8 mouse cellular contexts compared by ENCODE assay signal in genomic region chr4:148084261-148084714, GRCm38 (mm10). TPM values are rescaled to one million over a fixed set of nuclear protein-coding genes. Genes with fewer than 3 reads are reported as not detected.
A peak's percentile ranks its signal among the peaks of the same experiment; 100 is the strongest.
DNase-seq lines count a peak whose midpoint lies in the region; ATAC-seq and TF ChIP-seq lines count a peak whose summit lies in the region.
"Had no signal": no experiment of that assay in that cellular context is flagged by ENCODE, and none has a peak within 500 bp of the region (broad histone marks: within the 10 kb centered on the region; RNA-seq: fewer than 3 reads in every experiment).

No protein-coding gene starts in this region.

- H3K27me3 ChIP-seq in G1E (ENCODE audit: insufficient read depth, low read length) = no peaks in the 10 kb centered on the region
- H3K27me3 ChIP-seq in liver, embryonic 15.5 days = no peaks in the 10 kb centered on the region
- H3K27me3 ChIP-seq in forebrain, embryonic 12.5 days = no peaks in the 10 kb centered on the region

- no peak for DNase-seq in G1E (ENCODE audit: low spot score)
- DNase-seq in adrenal gland, postnatal 25 days = peak; percentile 37
- peak; percentile 57 to 63 for DNase-seq in heart, postnatal 14 days
- no peak for DNase-seq in ovary, postnatal 36 days (ENCODE audit: low spot score)
- DNase-seq in cerebellum, adult 11 months = no peak

- WGBS in liver, embryonic 15.5 days (ENCODE audit: insufficient replicate concordance) = 29% methylated on average over 8 of the region's 8 CpGs
- WGBS in forebrain, embryonic 12.5 days = 13% methylated on average over 8 of the region's 8 CpGs

- H3K27ac ChIP-seq in liver, embryonic 15.5 days (replicated peaks) = 0 out of 2 replicates have a peak overlapping the region, but pooled peaks have one; percentile 48
- no peak overlapping the region for H3K27ac ChIP-seq in forebrain, embryonic 12.5 days

- no peaks in the 10 kb centered on the region for H3K9me3 ChIP-seq in G1E (replicated peaks)
- no peaks in the 10 kb centered on the region for H3K9me3 ChIP-seq in liver, embryonic 15.5 days (replicated peaks)
- no peaks in the 10 kb centered on the region for H3K9me3 ChIP-seq in forebrain, embryonic 12.5 days

- H3K4me2 ChIP-seq in liver, embryonic 15.5 days = peak overlapping the region; percentile 48
- no peak overlapping the region for H3K4me2 ChIP-seq in forebrain, embryonic 12.5 days

- no peak overlapping the region for H3K9ac ChIP-seq in liver, embryonic 15.5 days
- no peak overlapping the region for H3K9ac ChIP-seq in forebrain, embryonic 12.5 days

- TF ChIP-seq CTCF in G1E (IDR thresholded peaks at IDR 0.05; ENCODE audit: low read depth, low read length) = no peak

- H3K36me3 ChIP-seq in G1E (replicated peaks) = peaks cover 57% of the 10 kb centered on the region
- peaks cover 17% of the 10 kb centered on the region for H3K36me3 ChIP-seq in liver, embryonic 15.5 days (replicated peaks)
- 0 out of 2 replicates have a peak, but pooled peaks cover 16% of the 10 kb centered on the region for H3K36me3 ChIP-seq in forebrain, embryonic 12.5 days (replicated peaks)

- ATAC-seq in G1E (ENCODE audit: extremely low read depth, insufficient number of reproducible peaks, low FRiP score, poor library complexity, severe bottlenecking) = no peak
- ATAC-seq in liver, embryonic 15.5 days (ENCODE audit: insufficient read depth) = no peak
- ATAC-seq in forebrain, embryonic 12.5 days (ENCODE audit: low FRiP score) = no peak

- H3K4me3 ChIP-seq in G1E (ENCODE audit: low read depth, low read length) = peak overlapping the region; percentile 33; the same call in 1 of the 2 replicates
- no peak overlapping the region for H3K4me3 ChIP-seq in liver, embryonic 15.5 days (replicated peaks)
- no peak overlapping the region for H3K4me3 ChIP-seq in forebrain, embryonic 12.5 days (replicated peaks)

- H3K4me1 ChIP-seq in G1E (ENCODE audit: insufficient read depth, low read depth, low read length) = peaks cover 49% of the 10 kb centered on the region
- H3K4me1 ChIP-seq in liver, embryonic 15.5 days (replicated peaks) = peaks cover 64% of the 10 kb centered on the region
- H3K4me1 ChIP-seq in forebrain, embryonic 12.5 days = peaks cover 55% of the 10 kb centered on the region

- intact Hi-C loops in heart, postnatal 14 days (cut with DNase I) = no loop called here

RNA-seq across cellular contexts. Expression of gene Agtrap, which starts 3.5 kb away (rescaled TPM):
- total RNA-seq in G1E (2014; fragmentation: Nextera tagmentation) (7.7 and 10.8 TPM in 2 replicates), G1E (2017) (9.4 and 10.7 TPM in 2 replicates)
- 4.5 and 6.4 TPM in 2 replicates for polyA plus RNA-seq in G1E (2012)
- 75.0 and 117 TPM in 2 replicates for total RNA-seq in adrenal gland, postnatal 25 days (2021)
- 10 to 100 TPM; 36.4 to 38.5 TPM for total RNA-seq in heart, postnatal 14 days (2021)
- 10.0 and 11.0 TPM in 2 replicates for polyA plus RNA-seq in liver, embryonic 15.5 days (2015; fragmentation: Nextera tagmentation; extraction: Ambion mirVana)
- polyA plus RNA-seq in forebrain, embryonic 12.5 days (2016; fragmentation: Nextera tagmentation; extraction: Ambion mirVana) = 8.4 and 9.2 TPM in 2 replicates

RNA-seq across cellular contexts. Expression of gene Mthfr, which starts 45.4 kb away (rescaled TPM):
- total RNA-seq in G1E (2014; fragmentation: Nextera tagmentation) = 7.0 and 12.5 TPM in 2 replicates
- 7.3 and 9.4 TPM in 2 replicates for total RNA-seq in G1E (2017)
- polyA plus RNA-seq in G1E (2012) = 6.3 and 9.2 TPM in 2 replicates
- total RNA-seq in adrenal gland, postnatal 25 days (2021) = 32.1 and 33.6 TPM in 2 replicates
- 10 to 100 TPM; 13.1 to 14.7 TPM for total RNA-seq in heart, postnatal 14 days (2021)
- 9.8 and 10.0 TPM in 2 replicates for polyA plus RNA-seq in liver, embryonic 15.5 days (2015; fragmentation: Nextera tagmentation; extraction: Ambion mirVana)
- 28.7 and 32.2 TPM in 2 replicates for polyA plus RNA-seq in forebrain, embryonic 12.5 days (2016; fragmentation: Nextera tagmentation; extraction: Ambion mirVana)

RNA-seq across cellular contexts. Expression of gene Clcn6, which starts 45.7 kb away (rescaled TPM):
- total RNA-seq in G1E (2014; fragmentation: Nextera tagmentation) = 20.1 and 21.0 TPM in 2 replicates
- 13.6 and 16.1 TPM in 2 replicates for total RNA-seq in G1E (2017)
- polyA plus RNA-seq in G1E (2012) = 5.2 and 6.2 TPM in 2 replicates
- total RNA-seq in adrenal gland, postnatal 25 days (2021) = 11.1 and 12.7 TPM in 2 replicates
- 10 to 100 TPM in 1 of 2 experiments, 1 to 10 TPM in 1; 9.5 to 11.0 TPM for total RNA-seq in heart, postnatal 14 days (2021)
- polyA plus RNA-seq in liver, embryonic 15.5 days (2015; fragmentation: Nextera tagmentation; extraction: Ambion mirVana) = 1.5 and 1.6 TPM in 2 replicates
- polyA plus RNA-seq in forebrain, embryonic 12.5 days (2016; fragmentation: Nextera tagmentation; extraction: Ambion mirVana) = 22.4 and 27.7 TPM in 2 replicates

RNA-seq across cellular contexts. Expression of gene Mad2l2, which starts 45.9 kb away (rescaled TPM):
- total RNA-seq in G1E (2014; fragmentation: Nextera tagmentation) (25.1 and 40.0 TPM in 2 replicates), G1E (2017) (9.4 and 14.9 TPM in 2 replicates)
- polyA plus RNA-seq in G1E (2012) = 23.8 and 24.6 TPM in 2 replicates
- 16.2 and 20.3 TPM in 2 replicates for total RNA-seq in adrenal gland, postnatal 25 days (2021)
- 10 to 100 TPM; 11.5 to 12.5 TPM for total RNA-seq in heart, postnatal 14 days (2021)
- polyA plus RNA-seq in liver, embryonic 15.5 days (2015; fragmentation: Nextera tagmentation; extraction: Ambion mirVana) = 12.9 and 13.2 TPM in 2 replicates
- polyA plus RNA-seq in forebrain, embryonic 12.5 days (2016; fragmentation: Nextera tagmentation; extraction: Ambion mirVana) = 76.1 and 81.6 TPM in 2 replicates

RNA-seq across cellular contexts. Expression of gene Draxin, which starts 46.2 kb away (rescaled TPM):
- total RNA-seq in G1E (2014; fragmentation: Nextera tagmentation) = not detected in 2 replicates
- under 0.01 and 0.16 TPM in 2 replicates for total RNA-seq in G1E (2017)
- not detected in 2 replicates for polyA plus RNA-seq in G1E (2012)
- total RNA-seq in adrenal gland, postnatal 25 days (2021) = 0.15 and 0.24 TPM in 2 replicates
- under 1 TPM; 0.05 to 0.07 TPM for total RNA-seq in heart, postnatal 14 days (2021)
- polyA plus RNA-seq in liver, embryonic 15.5 days (2015; fragmentation: Nextera tagmentation; extraction: Ambion mirVana) = 0.07 and 0.10 TPM in 2 replicates
- 6.4 and 8.0 TPM in 2 replicates for polyA plus RNA-seq in forebrain, embryonic 12.5 days (2016; fragmentation: Nextera tagmentation; extraction: Ambion mirVana)
- total RNA-seq: megakaryocyte progenitor cell, adult 5-6 weeks had no signal

Comparison
In these comparisons a context has a peak if more than half of its experiments do, and no peak if none do; other contexts are left out.
1. DNase-seq: peak in adrenal gland, postnatal 25 days (single experiment) and heart, postnatal 14 days (2 of 2); none in G1E (single experiment), ovary, postnatal 36 days (single experiment) and cerebellum, adult 11 months (single experiment).